Mouse (Mus musculus) intestine, embryonic 14.5 days (tissue): ENCODE results near the gene Spaca4. TPM values are rescaled to one million over a fixed set of nuclear protein-coding genes. Genes with fewer than 3 reads are reported as not detected.

Source experiments
- ATAC-seq: fragments of 200-750 bp; cut with Nextera tagmentation; replicated peaks from 2 replicates; pipeline ENCODE4 v1.8.0; 2017; ENCODE audit warnings: low read depth, moderate number of reproducible peaks, moderate TSS enrichment, moderate library complexity; ENCODE audit not compliant: low FRiP score, low TSS enrichment
- DNase-seq: peaks from one replicate; pipeline ENCODE4 v3.0.0-alpha.2; 2018; ENCODE audit warnings: low spot score
- H3K27ac ChIP-seq: fragments of 300-500 bp; sonication (generic); 2 replicates; pipeline ENCODE4 v1.5.1; 2014; ENCODE audit warnings: low read depth, mild to moderate bottlenecking, control low read depth
- H3K27me3 ChIP-seq: fragments of 300-500 bp; sonication (generic); replicated peaks from 2 replicates; pipeline ENCODE4 v1.6.1; 2014; ENCODE audit warnings: low read length, control low read depth; ENCODE audit not compliant: control insufficient read depth, insufficient read depth
- H3K36me3 ChIP-seq: fragments of 300-500 bp; sonication (generic); 2 replicates; pipeline ENCODE4 v1.6.1; 2014; ENCODE audit warnings: low read length, control low read depth; ENCODE audit not compliant: control insufficient read depth, insufficient read depth
- H3K4me1 ChIP-seq: fragments of 300-500 bp; sonication (generic); replicated peaks from 2 replicates; pipeline ENCODE4 v1.6.1; 2014; ENCODE audit warnings: low read length, control low read depth, mixed read lengths; ENCODE audit not compliant: control insufficient read depth, insufficient read depth
- H3K4me2 ChIP-seq: fragments of 300-500 bp; sonication (generic); 2 replicates; pipeline ENCODE4 v1.6.1; 2014; ENCODE audit warnings: low read length
- H3K4me3 ChIP-seq: fragments of 300-500 bp; sonication (generic); 2 replicates; pipeline ENCODE4 v1.5.1; 2014; ENCODE audit warnings: low read depth, low read length, control low read depth, mixed read lengths
- H3K9ac ChIP-seq: fragments of 300-500 bp; sonication (generic); 2 replicates; pipeline ENCODE4 v1.6.1; 2014; ENCODE audit warnings: mild to moderate bottlenecking, low read length
- H3K9me3 ChIP-seq: fragments of 300-500 bp; sonication (generic); 2 replicates; pipeline ENCODE4 v1.6.1; 2016; ENCODE audit warnings: low read length, control low read depth; ENCODE audit not compliant: control insufficient read depth
- WGBS: fragments of 180-500 bp; shearing (Covaris S2); extraction: QIAGEN DNeasy Blood & Tissue Kit; methylation state at CpG from one replicate; pipeline ENCODE4 v1.1.7; 2014; 5-methylcytosine and 5-hydroxymethylcytosine counted together
- polyA plus RNA-seq: library from polyadenylated mRNA; unstranded; fragments of >200 nt; fragmentation: Nextera tagmentation; extraction: Ambion mirVana; gene quantifications from 2 replicates; pipeline ENCODE4 v1.2.1, GENCODE M21; 2014

Gene Spaca4
- polyA plus RNA-seq, 1 experiment from 2014 or later = 0.45 TPM

DNA sequence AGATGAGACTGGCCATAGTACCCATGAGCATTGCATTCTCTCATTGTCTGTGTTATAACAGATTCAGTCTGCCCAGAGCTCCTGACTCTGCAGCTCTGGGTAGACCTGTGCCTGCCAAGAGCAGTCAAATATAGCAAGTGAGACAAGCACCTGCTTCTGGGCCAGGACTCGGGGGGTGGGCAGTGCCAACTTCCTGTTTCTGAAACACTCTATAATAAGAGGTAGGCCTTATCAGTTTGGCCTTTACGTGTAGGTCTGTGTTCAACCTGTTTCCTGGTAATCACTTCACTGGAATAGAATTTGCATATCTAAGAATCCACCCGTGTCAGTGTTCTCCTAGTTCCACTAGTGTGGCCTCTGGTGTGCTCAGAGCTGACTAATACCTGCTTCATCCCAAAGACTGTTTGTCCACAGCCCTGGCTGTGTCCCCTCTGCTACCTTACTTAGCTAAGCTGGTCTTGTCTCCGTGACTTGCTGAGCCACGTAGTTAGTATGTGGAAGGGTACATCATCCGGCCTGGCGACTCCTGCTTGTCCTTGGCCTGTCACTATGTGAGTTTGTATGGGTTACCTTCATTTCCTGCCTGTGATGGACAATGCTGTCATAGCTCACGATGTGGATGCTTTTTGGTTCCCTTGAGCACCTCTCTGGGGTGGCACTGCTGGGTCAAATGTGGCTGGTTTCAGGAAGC is 44.4 kb downstream of the Spaca4 start:
- H3K27me3 ChIP-seq = no peaks in the 10 kb centered on the region
- WGBS = 74% methylated on average over 8 of the region's 8 CpGs
- DNase-seq = no peak
- H3K9ac ChIP-seq = no peak overlapping the region
- H3K4me3 ChIP-seq = no peak overlapping the region
- H3K27ac ChIP-seq = no peak overlapping the region
- no peaks in the 10 kb centered on the region for H3K36me3 ChIP-seq
- no peak for ATAC-seq
- no peak overlapping the region for H3K4me2 ChIP-seq
- H3K4me1 ChIP-seq = peaks cover 21% of the 10 kb centered on the region
- no peaks in the 10 kb centered on the region for H3K9me3 ChIP-seq

DNA sequence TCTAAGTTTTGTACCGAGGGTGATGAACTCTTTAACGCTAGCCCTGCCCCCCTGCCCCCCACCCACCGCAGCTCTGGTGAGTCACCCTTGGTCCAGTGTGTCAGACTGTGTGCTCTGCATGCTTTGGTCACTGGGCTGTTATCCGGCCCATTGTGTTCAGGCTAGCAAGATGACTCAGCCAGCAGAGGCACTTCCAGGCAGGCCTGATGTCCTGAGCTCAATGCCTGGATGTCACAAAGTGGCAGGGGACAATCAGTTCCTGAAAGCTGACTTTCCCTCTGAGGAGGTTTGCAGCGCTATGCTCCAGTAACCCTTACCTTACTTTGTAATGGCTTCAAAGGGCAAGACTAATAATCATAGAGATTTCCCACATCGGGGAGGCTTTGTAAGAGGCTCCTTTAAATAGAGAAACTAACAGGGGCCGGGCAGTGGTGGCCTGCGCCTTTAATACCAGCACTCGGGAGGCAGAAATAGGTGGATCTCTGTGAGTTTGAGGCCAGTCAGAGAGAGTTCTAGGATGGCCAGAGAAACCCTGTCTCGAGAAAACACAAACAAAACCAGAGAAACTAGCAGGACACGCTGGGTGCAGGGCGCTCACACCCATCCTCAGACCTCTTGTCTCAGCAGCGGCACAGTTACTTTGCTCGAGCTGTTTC is 45.5 kb downstream of the Spaca4 start:
- no peak for ATAC-seq

DNA sequence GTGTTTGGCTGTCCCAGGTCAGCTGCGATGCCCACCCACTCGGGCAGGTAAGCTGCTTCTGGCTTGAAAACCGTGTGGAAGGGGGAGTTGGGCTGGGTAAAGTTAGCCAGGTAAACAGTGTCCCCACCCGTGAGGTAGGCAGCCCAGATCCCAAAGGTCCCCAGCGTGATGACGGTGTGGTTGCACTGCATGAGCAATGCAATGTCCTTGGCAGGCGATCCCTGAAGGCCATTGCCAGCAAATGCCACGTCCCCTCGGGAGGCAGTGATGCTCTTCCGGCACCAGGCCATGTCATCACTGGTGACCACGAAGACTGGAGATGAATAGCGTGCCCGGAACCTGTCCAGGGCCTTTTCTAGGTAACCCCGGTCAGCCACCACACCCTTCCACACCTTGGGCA is 47.1 kb downstream of the Spaca4 start:
- Histone ChIP-seq H3K4me3 (no peak overlapping the region), H3K27me3 (no peaks in the 10 kb centered on the region), H3K9ac (no peak overlapping the region), H3K9me3 (no peaks in the 10 kb centered on the region), H3K36me3 (no peaks in the 10 kb centered on the region), H3K4me2 (no peak overlapping the region), H3K4me1 (peaks cover 9% of the 10 kb centered on the region), H3K27ac (no peak overlapping the region)
- ATAC-seq (no peak), DNase-seq (no peak)
- 92% methylated on average over 14 of the region's 14 CpGs for WGBS

More for the DNA sequence above, 45.5 kb downstream of the Spaca4 start:
- H3K36me3 ChIP-seq = no peaks in the 10 kb centered on the region
- no peak for DNase-seq
- no peak overlapping the region for H3K4me2 ChIP-seq
- H3K4me1 ChIP-seq = peaks cover 10% of the 10 kb centered on the region
- 71% methylated on average over 14 of the region's 14 CpGs for WGBS
- no peak overlapping the region for H3K27ac ChIP-seq
- H3K9ac ChIP-seq = no peak overlapping the region
- H3K27me3 ChIP-seq = no peaks in the 10 kb centered on the region
- H3K9me3 ChIP-seq = no peaks in the 10 kb centered on the region
- H3K4me3 ChIP-seq = no peak overlapping the region

DNA sequence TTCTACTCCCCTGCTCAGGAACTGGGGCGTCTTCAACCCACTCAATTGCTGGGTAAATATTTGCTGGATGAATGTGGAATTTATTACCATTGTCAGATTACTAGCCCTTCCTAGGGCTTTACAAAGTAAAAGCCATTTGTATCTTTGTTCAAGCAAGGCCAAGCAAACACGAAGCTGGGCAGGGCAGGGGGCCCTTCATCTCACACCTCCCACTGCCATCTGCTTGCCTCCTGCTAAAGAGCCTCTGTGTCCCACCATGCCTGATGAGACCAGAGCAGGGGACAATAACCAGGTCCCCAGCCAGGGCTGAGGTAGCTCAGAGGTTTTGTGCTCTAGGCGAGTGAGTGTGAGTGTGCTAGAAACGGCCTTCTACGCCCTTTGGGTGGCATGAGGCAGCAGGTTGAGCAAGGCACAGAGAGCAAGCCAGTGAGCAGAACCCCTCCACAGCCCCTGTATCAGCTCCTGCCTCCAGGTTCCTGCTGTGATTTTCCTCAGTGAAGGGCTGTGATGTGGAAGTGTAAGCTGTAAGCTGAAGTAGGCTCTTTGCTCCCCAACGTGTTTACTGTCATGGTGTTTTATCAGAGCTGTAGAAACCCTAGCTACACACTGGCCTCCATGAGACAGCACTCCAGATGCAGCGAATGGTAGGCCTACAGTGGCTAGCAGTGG is 47.9 kb downstream of the Spaca4 start:
- 52% methylated on average over 7 of the region's 7 CpGs for WGBS
- Histone ChIP-seq H3K9me3 (no peaks in the 10 kb centered on the region), H3K36me3 (no peaks in the 10 kb centered on the region), H3K27me3 (no peaks in the 10 kb centered on the region), H3K9ac (no peak overlapping the region), H3K4me3 (no peak overlapping the region), H3K4me2 (no peak overlapping the region), H3K4me1 (peaks cover 9% of the 10 kb centered on the region), H3K27ac (peak overlapping the region; percentile 8)
- DNase-seq (peak; percentile 60), ATAC-seq (peak; percentile 64; the same call in 1 of the 2 replicates)

Other genes with a start within 250 kb of the Spaca4 start
- gene Tulp2, start 243.9 kb downstream of the Spaca4 start, polyA plus RNA-seq = 1.8 and 2.3 TPM in 2 replicates
- gene Gm45808, start 239.0 kb downstream of the Spaca4 start, polyA plus RNA-seq = not detected in 2 replicates
- gene Dhdh, start 237.0 kb downstream of the Spaca4 start, polyA plus RNA-seq = 2.9 and 3.5 TPM in 2 replicates
- gene Nucb1, start 215.4 kb downstream of the Spaca4 start, polyA plus RNA-seq = 192 and 204 TPM in 2 replicates
- gene Ppp1r15a, start 199.5 kb downstream of the Spaca4 start, polyA plus RNA-seq = 14.7 and 15.0 TPM in 2 replicates
- 0.97 and 1.5 TPM in 2 replicates for gene Plekha4, start 199.5 kb downstream of the Spaca4 start, polyA plus RNA-seq
- gene Hsd17b14, start 170.9 kb downstream of the Spaca4 start, polyA plus RNA-seq = 2.3 and 2.5 TPM in 2 replicates
- gene Bcat2, start 155.7 kb downstream of the Spaca4 start, polyA plus RNA-seq = 56.7 and 60.1 TPM in 2 replicates
- 0.19 and 0.58 TPM in 2 replicates for gene Fgf21, start 110.3 kb downstream of the Spaca4 start, polyA plus RNA-seq
- 0.65 and 0.70 TPM in 2 replicates for gene Fut1, start 108.5 kb downstream of the Spaca4 start, polyA plus RNA-seq
- 0.13 and 0.27 TPM in 2 replicates for gene Izumo1, start 104.0 kb downstream of the Spaca4 start, polyA plus RNA-seq
- gene Rasip1, start 98.3 kb downstream of the Spaca4 start, polyA plus RNA-seq = 7.7 and 9.1 TPM in 2 replicates
- gene Mamstr, start 85.8 kb downstream of the Spaca4 start, polyA plus RNA-seq = 5.1 and 6.8 TPM in 2 replicates
- 7.9 and 8.3 TPM in 2 replicates for gene Fut2, start 59.4 kb downstream of the Spaca4 start, polyA plus RNA-seq
- gene Ntn5, start 41.8 kb downstream of the Spaca4 start, polyA plus RNA-seq = 0.80 and 0.83 TPM in 2 replicates
- gene Sec1, start 31.4 kb downstream of the Spaca4 start, polyA plus RNA-seq = 4.8 and 6.0 TPM in 2 replicates
- 7.3 and 8.2 TPM in 2 replicates for gene Car11, start 26.0 kb downstream of the Spaca4 start, polyA plus RNA-seq
- gene Dbp, start 20.7 kb downstream of the Spaca4 start, polyA plus RNA-seq = 3.7 and 4.0 TPM in 2 replicates
- gene Rpl18, start 10.4 kb downstream of the Spaca4 start, polyA plus RNA-seq = 1,434 and 1,450 TPM in 2 replicates
- gene Sphk2, start 7.8 kb downstream of the Spaca4 start, polyA plus RNA-seq = 27.3 and 28.1 TPM in 2 replicates
- 4.1 and 5.8 TPM in 2 replicates for gene Fam83e, start 4.6 kb downstream of the Spaca4 start, polyA plus RNA-seq
- gene Lmtk3, start 57.9 kb upstream of the Spaca4 start, polyA plus RNA-seq = 1.5 and 1.9 TPM in 2 replicates
- gene Sult2b1, start 58.9 kb upstream of the Spaca4 start, polyA plus RNA-seq = 1.2 and 2.3 TPM in 2 replicates
- 91.9 and 95.5 TPM in 2 replicates for gene Cyth2, start 88.8 kb upstream of the Spaca4 start, polyA plus RNA-seq
- gene Kcnj14, start 99.0 kb upstream of the Spaca4 start, polyA plus RNA-seq = 1.2 and 1.5 TPM in 2 replicates
- gene Grwd1, start 105.1 kb upstream of the Spaca4 start, polyA plus RNA-seq = 86.9 and 95.1 TPM in 2 replicates
- 120 and 124 TPM in 2 replicates for gene Kdelr1, start 147.0 kb upstream of the Spaca4 start, polyA plus RNA-seq
- 0.24 and 0.37 TPM in 2 replicates for gene Grin2d, start 152.6 kb upstream of the Spaca4 start, polyA plus RNA-seq
- 0.99 and 1.0 TPM in 2 replicates for gene Syngr4, start 170.9 kb upstream of the Spaca4 start, polyA plus RNA-seq
- 3.9 and 4.3 TPM in 2 replicates for gene Tmem143, start 171.1 kb upstream of the Spaca4 start, polyA plus RNA-seq
- 204 and 220 TPM in 2 replicates for gene Emp3, start 195.6 kb upstream of the Spaca4 start, polyA plus RNA-seq
- gene Ccdc114, start 198.3 kb upstream of the Spaca4 start, polyA plus RNA-seq = 3.5 and 4.3 TPM in 2 replicates